Mouse (Mus musculus) ovary, postnatal 10 days (tissue): ENCODE results near the gene Tnpo1.
A peak's percentile ranks its signal among the peaks of the same experiment; 100 is the strongest.

Source experiments
- DNase-seq: peaks from one replicate; pipeline ENCODE4 v3.0.0; 2022; ENCODE audit warnings: low spot score

The Tnpo1 gene

GRCm38 (mm10) chr13:98925486-98926212, 535 bp downstream of the Tnpo1 start:
- DNase-seq, result peak; percentile 50

DNA sequence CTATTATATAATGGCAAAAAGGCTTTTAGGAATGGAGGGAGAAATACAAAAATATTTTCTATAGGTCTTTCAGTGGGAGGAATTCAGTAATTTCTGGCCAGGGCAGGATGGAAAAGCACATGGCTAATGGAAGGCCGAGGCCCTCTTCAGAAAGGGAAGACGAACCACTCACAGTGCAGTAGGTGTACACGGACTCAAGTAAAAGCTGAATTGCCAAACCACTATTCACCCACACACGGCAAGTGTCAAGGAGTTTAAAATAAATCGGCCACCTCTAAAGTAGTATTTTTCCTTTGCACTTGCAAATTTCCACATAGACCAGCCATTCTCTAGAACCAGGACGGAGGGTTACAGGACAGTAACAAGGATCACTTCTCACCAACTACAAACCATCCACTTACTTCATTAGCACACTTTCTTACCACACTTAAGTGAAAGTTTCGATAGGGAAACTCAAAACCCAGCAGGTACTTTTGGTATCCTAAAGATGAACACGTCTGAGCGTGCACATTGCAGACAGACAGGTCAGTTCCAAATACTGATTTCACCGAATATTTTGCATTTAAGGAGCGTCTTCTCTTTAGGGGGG, 1.2 kb downstream of the Tnpo1 start:
- DNase-seq, result no peak

DNA sequence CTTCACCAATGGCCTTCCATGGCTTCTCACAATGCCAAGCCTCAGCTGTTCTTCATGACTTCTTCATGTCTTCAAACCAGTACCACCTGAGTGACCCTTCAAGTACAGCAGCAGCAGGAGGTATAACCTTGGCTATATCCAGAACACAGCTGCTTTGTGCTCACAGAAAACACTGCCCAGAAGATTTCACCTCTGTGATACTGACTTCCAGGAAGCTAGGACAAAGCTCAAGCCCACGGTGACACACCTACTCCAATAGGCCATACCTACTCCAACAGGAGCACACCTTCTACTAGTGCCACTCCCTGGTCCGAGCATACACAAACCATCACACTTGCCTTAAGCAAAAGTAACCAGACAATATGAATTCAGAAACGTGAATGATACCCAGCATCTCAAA, 3.4 kb downstream of the Tnpo1 start:
- no peak for DNase-seq

DNA sequence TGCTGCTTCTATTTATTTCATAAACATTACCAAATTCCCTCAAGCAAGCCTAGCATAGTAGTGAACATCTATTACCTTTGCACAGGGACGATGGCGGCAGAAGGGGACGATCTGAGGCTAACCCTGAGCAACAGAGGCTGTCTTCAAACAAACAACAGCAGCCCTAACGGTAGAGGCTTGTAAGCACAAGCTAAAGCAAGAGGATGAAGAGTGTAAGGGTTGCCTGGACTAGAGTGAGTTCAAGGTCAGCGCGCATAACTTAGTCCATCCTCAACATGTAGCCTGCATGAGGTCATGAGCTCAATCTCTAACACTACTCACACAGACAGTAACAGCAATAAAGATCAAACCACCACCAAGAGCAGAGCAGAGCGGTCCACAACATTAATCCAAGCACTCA, 4.9 kb downstream of the Tnpo1 start:
- no peak for DNase-seq

DNA sequence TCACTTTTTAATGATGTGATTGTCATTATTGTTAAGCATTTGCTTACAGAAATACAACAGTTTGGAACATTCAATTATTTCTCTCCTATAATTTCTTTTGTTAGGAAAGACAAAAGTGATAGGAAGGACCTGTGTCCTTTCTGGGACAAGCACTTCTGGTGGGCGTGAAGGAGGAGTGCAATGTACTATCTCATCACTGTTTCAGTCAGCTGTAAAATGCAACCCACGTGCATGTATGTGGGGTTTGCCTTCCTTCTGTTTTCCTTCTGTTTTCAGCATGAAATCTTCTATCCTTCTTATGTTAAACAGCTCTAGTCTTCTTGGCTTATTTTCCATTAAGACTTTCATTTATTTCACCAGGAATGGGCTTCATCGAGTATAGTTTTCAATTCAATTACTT, 5.9 kb downstream of the Tnpo1 start:
- no peak for DNase-seq

GRCm38 (mm10) chr13:98919695-98920094, 6.5 kb downstream of the Tnpo1 start:
- DNase-seq, result no peak

- no peak for DNase-seq
Observed at GRCm38 (mm10) chr13:98917851-98918250, 8.3 kb downstream of the Tnpo1 start.

- DNase-seq, result no peak
Observed at GRCm38 (mm10) chr13:98915591-98915990, 10.6 kb downstream of the Tnpo1 start.

- DNase-seq, result no peak
Observed at GRCm38 (mm10) chr13:98914844-98915212, 11.4 kb downstream of the Tnpo1 start.

- DNase-seq, result no peak
Observed at GRCm38 (mm10) chr13:98914010-98914843, 12.0 kb downstream of the Tnpo1 start.

DNA sequence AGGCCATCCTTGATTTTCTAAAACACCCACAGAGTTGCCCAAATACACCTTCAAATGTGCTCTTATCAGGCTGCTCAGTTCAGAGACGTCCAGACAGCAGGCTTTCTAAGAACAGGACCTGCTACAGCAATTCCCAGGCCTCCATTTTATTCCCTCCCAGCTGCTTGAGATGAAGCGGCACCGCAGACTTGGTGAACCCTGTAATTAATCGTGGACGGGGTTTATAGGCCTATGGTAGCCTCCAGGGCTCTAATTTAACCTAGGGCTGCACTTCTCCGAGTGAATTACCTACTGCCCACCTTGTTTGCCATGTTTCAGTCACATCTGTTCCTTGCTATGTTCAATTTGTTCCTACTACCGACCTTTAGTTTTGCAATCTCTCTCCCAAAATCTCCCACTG, 13.0 kb downstream of the Tnpo1 start:
- no peak for DNase-seq

- DNase-seq, result no peak
Observed at GRCm38 (mm10) chr13:98912602-98913001, 13.6 kb downstream of the Tnpo1 start.

DNA sequence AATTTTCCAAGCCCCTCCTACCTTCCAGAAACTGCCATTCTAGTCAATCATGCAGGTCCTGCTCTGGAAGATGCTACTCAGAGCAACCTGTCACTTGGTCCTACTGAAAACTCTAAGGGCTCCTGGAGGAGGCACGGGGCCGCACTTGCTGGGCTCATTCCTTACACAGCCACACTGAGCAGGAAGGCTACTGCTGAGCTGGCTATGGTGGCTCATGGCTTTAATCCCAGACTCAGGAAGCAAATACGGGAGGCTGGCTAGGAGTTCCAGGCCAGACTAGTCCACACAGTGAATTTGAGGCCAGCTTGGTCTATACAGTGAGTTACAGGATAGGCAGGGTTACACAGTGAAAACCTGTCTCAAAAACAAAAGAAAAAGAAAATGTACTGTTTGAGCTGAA, 15.4 kb downstream of the Tnpo1 start:
- DNase-seq, result no peak

DNA sequence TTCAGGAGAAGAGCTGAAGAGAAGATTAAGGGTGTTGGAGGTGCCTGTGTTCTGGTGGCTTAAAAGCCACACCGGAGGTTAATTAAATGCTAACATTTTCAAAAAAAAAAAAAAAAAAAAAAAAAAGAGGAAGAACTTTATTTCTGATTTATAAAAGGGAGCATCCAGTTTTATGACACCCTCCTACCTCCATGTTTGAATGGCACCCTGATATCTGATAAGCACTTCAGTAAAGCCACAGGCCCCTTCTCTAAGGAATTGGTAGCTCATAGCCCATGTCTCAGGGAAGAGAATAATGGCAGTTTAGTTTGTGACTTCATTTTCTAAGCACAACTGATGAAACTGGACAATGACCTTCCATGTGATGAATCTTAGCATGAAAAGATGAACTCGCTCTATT, 21.6 kb downstream of the Tnpo1 start:
- DNase-seq, result no peak

DNA sequence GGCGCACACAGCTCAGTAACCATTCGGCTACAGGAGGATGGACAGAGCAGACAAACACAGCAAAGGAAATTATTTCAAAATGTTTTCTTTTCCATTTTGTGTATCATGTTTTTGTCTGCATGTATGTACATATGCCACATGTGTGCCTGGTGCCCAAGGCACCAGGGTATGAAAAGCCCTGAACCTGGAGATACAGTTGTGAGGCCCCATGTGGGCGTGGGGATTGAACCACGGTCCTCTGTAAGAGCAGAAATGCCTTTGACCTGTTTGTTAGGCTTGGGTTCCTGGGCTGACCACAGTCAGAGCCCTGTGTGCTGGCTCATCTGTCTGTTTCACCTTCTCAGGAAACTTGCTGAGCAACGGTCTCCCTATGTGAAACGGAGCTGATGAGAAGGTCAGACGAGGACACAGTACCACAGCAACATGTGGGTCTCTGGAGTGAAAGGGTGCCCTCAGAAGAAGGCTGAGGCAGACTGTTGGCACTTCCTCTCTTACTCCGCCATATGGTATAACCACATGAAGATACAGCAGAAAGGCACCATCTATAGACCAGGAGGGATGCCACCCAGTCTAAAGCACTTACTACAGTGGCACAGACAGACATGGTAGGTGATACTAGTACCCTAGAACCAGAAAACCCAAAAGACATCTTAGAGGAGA, 23.7 kb downstream of the Tnpo1 start:
- no peak for DNase-seq

DNA sequence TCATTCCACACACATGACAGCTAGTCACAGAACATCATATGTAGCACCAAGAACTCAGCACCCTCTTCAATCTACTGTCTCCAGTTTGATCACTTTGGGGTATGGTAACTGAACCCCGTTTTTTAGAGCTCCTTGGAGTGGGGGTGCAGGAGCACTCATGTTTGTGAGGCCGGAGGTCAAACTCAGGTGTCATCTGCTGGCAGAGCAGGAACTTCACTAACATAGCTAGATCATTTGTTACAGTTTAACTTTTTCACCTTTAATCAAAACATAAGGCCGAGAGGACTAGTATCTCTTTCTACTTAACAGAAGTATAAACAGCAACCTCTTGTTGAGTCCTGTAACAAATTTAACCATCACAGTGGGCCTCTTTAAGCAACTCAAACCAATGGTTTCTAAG, 26.6 kb downstream of the Tnpo1 start:
- DNase-seq, result no peak

DNA sequence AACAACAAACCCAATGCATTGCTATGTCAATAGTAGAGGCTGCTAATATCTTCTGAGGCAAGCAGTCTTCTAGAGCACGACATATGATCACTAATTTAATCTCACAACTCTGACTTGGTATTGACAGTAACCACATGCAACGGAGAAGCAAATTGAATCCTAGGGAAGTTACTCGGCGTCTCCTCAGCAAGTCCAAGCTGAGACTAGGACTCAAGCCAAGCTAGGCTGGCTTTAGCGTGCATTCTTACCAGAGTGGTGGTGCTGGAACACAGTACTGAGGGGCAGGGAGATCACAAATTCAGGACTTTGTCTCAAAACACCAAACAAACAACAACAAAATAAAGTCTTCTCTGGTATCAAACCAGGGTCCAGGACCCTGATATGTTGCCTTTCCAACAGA, 28.6 kb downstream of the Tnpo1 start:
- no peak for DNase-seq

DNA sequence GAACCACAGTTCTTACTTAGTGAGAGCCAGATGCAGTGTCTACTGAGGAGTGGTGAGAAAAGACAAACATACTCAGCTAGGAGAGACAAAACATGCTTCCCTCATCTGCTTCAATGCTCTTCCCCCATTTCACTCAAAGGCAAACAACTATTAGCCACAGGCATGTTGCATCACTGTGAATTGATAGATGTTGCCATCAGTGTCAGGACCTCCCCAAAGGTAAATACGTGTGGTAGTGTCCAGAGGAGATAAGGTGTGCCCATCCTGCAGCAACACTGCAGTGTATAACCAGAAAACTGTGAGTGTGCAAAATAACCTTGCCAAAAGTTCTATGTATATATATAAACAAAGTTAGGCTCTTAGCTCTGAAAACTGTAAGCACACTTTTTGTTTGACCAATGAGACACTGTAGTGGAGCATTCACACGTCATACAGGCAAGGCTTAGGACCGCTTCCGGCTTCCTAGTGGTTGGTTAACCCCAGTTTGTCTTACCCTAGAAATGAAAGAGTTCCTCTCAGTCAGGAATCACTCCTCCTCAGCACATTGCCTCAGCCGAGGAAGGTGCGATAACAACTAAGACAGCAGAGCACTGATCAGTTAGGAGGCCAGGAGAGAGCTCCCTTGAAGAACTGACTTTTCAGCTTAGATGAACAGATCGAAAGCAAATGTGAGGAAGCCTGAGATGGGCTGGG, 29.6 kb downstream of the Tnpo1 start:
- DNase-seq, result no peak

DNA sequence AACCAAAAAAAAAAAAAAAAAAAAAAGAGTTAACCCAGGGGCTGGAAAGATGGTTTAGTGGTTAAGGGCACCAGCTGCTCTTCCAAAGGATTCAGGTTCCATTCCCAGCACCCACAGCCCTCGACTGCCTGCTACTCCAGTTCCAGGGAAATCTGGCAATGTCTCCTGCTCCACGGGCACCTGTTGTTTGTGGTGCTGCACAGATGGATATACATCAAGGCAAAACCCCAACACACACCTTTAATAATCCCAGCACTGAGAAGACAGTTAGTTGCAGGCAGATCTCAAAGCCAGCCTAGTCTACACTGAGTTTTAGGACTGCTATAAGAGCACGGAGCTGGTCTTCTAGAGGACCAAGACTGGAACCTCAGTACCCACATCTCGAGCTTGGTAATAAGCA, 30.2 kb downstream of the Tnpo1 start:
- no peak for DNase-seq

GRCm38 (mm10) chr13:98894900-98895299, 31.3 kb downstream of the Tnpo1 start:
- DNase-seq, result no peak

DNA sequence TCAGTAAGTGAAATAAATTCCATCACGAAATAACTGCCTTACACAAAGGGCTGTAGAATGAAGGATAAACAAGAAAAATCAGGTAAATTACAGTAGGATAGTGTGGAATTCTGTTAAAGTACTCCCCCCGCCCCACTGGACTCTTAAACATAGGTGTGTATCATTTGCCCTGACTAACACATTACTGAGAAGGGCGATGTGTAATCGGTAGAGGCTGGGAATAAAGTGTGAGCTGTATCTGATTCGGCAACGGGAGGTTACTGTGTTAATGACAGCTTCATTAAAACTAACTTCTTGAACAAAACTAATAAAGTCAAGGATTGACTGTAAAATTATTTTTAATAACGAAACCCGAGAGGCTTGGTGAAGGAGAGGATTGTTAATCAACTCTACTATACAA, 34.7 kb downstream of the Tnpo1 start:
- no peak for DNase-seq

DNA sequence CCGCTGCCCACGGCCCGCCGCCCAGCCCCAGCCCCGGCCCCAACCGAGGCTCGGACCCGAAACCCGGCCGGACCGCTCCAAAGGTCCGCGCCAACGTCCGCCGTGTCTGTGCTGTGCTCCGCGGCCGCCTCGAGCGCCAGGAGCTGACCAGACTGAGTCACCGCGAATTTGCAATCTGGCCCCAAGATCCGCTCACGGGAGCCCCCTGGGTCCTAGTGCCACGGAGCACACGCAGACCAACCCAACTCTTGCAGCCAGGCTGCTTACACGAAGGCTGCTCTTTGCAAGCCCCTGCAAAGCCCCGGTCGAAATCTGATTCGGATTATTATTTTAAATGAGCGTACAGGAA, 35.3 kb downstream of the Tnpo1 start:
- DNase-seq, result peak; percentile 55
